27 mouse cellular contexts compared by ENCODE assay signal in genomic region chr11:81385547-81385946, GRCm38 (mm10).
DNase-seq lines count a peak whose midpoint lies in the region; ATAC-seq and TF ChIP-seq lines count a peak whose summit lies in the region.
"Had no signal": no experiment of that assay in that cellular context is flagged by ENCODE, and none has a peak within 500 bp of the region (broad histone marks: within the 10 kb centered on the region; RNA-seq: fewer than 3 reads in every experiment).

No protein-coding gene starts in this region.

- H3K9me3 ChIP-seq in lung, embryonic 14.5 days (ENCODE audit: low read depth, low read length) = no peaks in the 10 kb centered on the region
- no peaks in the 10 kb centered on the region for H3K9me3 ChIP-seq in limb, embryonic 11.5 days (ENCODE audit: control insufficient read depth, low read length)
- H3K9me3 ChIP-seq in kidney, embryonic 14.5 days (ENCODE audit: control insufficient read depth, low read length) = no peaks in the 10 kb centered on the region
- H3K9me3 ChIP-seq: embryonic facial prominence, embryonic 13.5 days; embryonic facial prominence, embryonic 15.5 days; forebrain, embryonic 10.5 days; forebrain, embryonic 12.5 days had no signal

- intact Hi-C loops in left cerebral cortex, adult 2 months (cut with DNase I) = no loop called here

- H3K36me3 ChIP-seq in lung, embryonic 14.5 days (ENCODE audit: insufficient read depth) = no peaks in the 10 kb centered on the region
- no peaks in the 10 kb centered on the region for H3K36me3 ChIP-seq in limb, embryonic 11.5 days (ENCODE audit: control insufficient read depth, insufficient read depth, low read length)
- no peaks in the 10 kb centered on the region for H3K36me3 ChIP-seq in kidney, embryonic 14.5 days (ENCODE audit: control insufficient read depth, insufficient read depth, low read length)
- H3K36me3 ChIP-seq: embryonic facial prominence, embryonic 13.5 days; embryonic facial prominence, embryonic 15.5 days; forebrain, embryonic 10.5 days; forebrain, embryonic 12.5 days; G1E had no signal

- no peak overlapping the region for H3K4me3 ChIP-seq in lung, embryonic 14.5 days (ENCODE audit: low read depth, low read length)
- H3K4me3 ChIP-seq in limb, embryonic 11.5 days (ENCODE audit: low read depth, low read length) = no peak overlapping the region
- H3K4me3 ChIP-seq in left cerebral cortex, adult 2 months = no peak overlapping the region
- H3K4me3 ChIP-seq in kidney, embryonic 14.5 days (ENCODE audit: low read length) = no peak overlapping the region
- H3K4me3 ChIP-seq: embryonic facial prominence, embryonic 13.5 days; embryonic facial prominence, embryonic 15.5 days; erythroblast, embryonic 14.5 days; forebrain, embryonic 10.5 days; forebrain, embryonic 12.5 days had no signal

- H3K4me2 ChIP-seq in lung, embryonic 14.5 days = no peak overlapping the region
- no peak overlapping the region for H3K4me2 ChIP-seq in limb, embryonic 11.5 days (ENCODE audit: low read depth, severe bottlenecking)
- H3K4me2 ChIP-seq in kidney, embryonic 14.5 days (replicated peaks; ENCODE audit: low read depth, low read length) = no peak overlapping the region
- H3K4me2 ChIP-seq: embryonic facial prominence, embryonic 13.5 days; embryonic facial prominence, embryonic 15.5 days; forebrain, embryonic 12.5 days had no signal

- ATAC-seq in lung, embryonic 14.5 days (ENCODE audit: insufficient read depth) = no peak
- ATAC-seq in limb, embryonic 11.5 days (ENCODE audit: insufficient number of reproducible peaks, low FRiP score, low TSS enrichment, low read depth) = peak; percentile 67; the same call in 1 of the 2 replicates
- no peak for ATAC-seq in kidney, embryonic 14.5 days (ENCODE audit: low FRiP score, low TSS enrichment)
- ATAC-seq: activated CD4-positive, CD25-positive, alpha-beta regulatory T cell, adult 4 months; CD4-positive, CD25-positive, alpha-beta regulatory T cell, adult 4 months; forebrain, embryonic 14.5 days; Patski had no signal

- peak; percentile 17 for DNase-seq in lung, embryonic 14.5 days
- no peak for DNase-seq in lung, postnatal 4 days
- peak; percentile 10 for DNase-seq in lung, postnatal 10 days
- DNase-seq in lung, postnatal 14 days = no peak
- DNase-seq in limb, embryonic 11.5 days (ENCODE audit: low spot score) = peak; percentile 46
- no peak for DNase-seq in left cerebral cortex, adult 2 months (ENCODE audit: extremely low spot score in 1 of 2, low spot score in 2 of 2)
- DNase-seq: adrenal gland, postnatal 10 days; adrenal gland, postnatal 25 days; B cell, adult 2 months; cerebellum, adult 11 months; cerebellum, adult 18-20 months; cerebellum, adult 8-10 months; cerebellum, adult 9-11 months; cerebellum, postnatal 14 days; cerebellum, postnatal 36 days; embryo, embryonic 11 days had no signal

- no peaks in the 10 kb centered on the region for H3K27me3 ChIP-seq in lung, embryonic 14.5 days (ENCODE audit: insufficient read depth, low read length)
- no peaks in the 10 kb centered on the region for H3K27me3 ChIP-seq in limb, embryonic 11.5 days (ENCODE audit: control insufficient read depth, insufficient read depth, low read length)
- no peaks in the 10 kb centered on the region for H3K27me3 ChIP-seq in kidney, embryonic 14.5 days (ENCODE audit: control insufficient read depth, insufficient read depth, low read length)
- H3K27me3 ChIP-seq: embryonic facial prominence, embryonic 13.5 days; embryonic facial prominence, embryonic 15.5 days; forebrain, embryonic 12.5 days had no signal

- no peaks in the 10 kb centered on the region for H3K4me1 ChIP-seq in lung, embryonic 14.5 days (ENCODE audit: insufficient read depth)
- H3K4me1 ChIP-seq in limb, embryonic 11.5 days (ENCODE audit: control insufficient read depth, insufficient read depth, low read length) = peaks cover 11% of the 10 kb centered on the region; the same call in 1 of the 2 replicates
- H3K4me1 ChIP-seq in kidney, embryonic 14.5 days (ENCODE audit: control insufficient read depth, insufficient read depth, low read length) = no peaks in the 10 kb centered on the region
- H3K4me1 ChIP-seq: embryonic facial prominence, embryonic 13.5 days; embryonic facial prominence, embryonic 15.5 days had no signal

- TF ChIP-seq CTCF in lung, embryonic 14.5 days (IDR thresholded peaks at IDR 0.05; ENCODE audit: low read depth) = no peak
- TF ChIP-seq CTCF in left cerebral cortex, adult 2 months (IDR thresholded peaks at IDR 0.05) = no peak

- H3K27ac ChIP-seq in lung, embryonic 14.5 days (ENCODE audit: low read depth) = no peak overlapping the region
- H3K27ac ChIP-seq in limb, embryonic 11.5 days (replicated peaks; ENCODE audit: low read depth, low read length) = 0 out of 2 replicates have a peak overlapping the region, but pooled peaks have one; percentile 56
- H3K27ac ChIP-seq in left cerebral cortex, adult 2 months = no peak overlapping the region
- H3K27ac ChIP-seq in kidney, embryonic 14.5 days (ENCODE audit: low read depth, low read length) = no peak overlapping the region
- H3K27ac ChIP-seq: embryonic facial prominence, embryonic 13.5 days; embryonic facial prominence, embryonic 15.5 days; forebrain, embryonic 10.5 days; forebrain, embryonic 12.5 days had no signal

- no peak overlapping the region for H3K9ac ChIP-seq in lung, embryonic 14.5 days
- no peak overlapping the region for H3K9ac ChIP-seq in limb, embryonic 11.5 days (ENCODE audit: low read length)
- no peak overlapping the region for H3K9ac ChIP-seq in kidney, embryonic 14.5 days (ENCODE audit: low read depth, low read length)
- H3K9ac ChIP-seq: embryonic facial prominence, embryonic 13.5 days; embryonic facial prominence, embryonic 15.5 days; forebrain, embryonic 12.5 days had no signal

Comparison
In these comparisons a context has a peak if more than half of its experiments do, and no peak if none do; other contexts are left out.
1. DNase-seq: peak in lung, embryonic 14.5 days (single experiment), lung, postnatal 10 days (single experiment) and limb, embryonic 11.5 days (single experiment); none in lung, postnatal 4 days (0 of 2), lung, postnatal 14 days (single experiment) and left cerebral cortex, adult 2 months (0 of 2).